18 mouse cellular contexts compared by ENCODE assay signal in genomic region chr2:131518790-131519189, GRCm38 (mm10). TPM values are rescaled to one million over a fixed set of nuclear protein-coding genes. Genes with fewer than 3 reads are reported as not detected.
DNase-seq lines count a peak whose midpoint lies in the region; ATAC-seq lines count a peak whose summit lies in the region.
"Had no signal": no experiment of that assay in that cellular context is flagged by ENCODE, and none has a peak within 500 bp of the region (broad histone marks: within the 10 kb centered on the region; RNA-seq: fewer than 3 reads in every experiment).

No protein-coding gene starts in this region.

- ATAC-seq in erythroblast, adult 5-6 weeks (replicated peaks; ENCODE audit: low FRiP score, poor library complexity, severe bottlenecking), result peak; percentile 77
- ATAC-seq in liver, embryonic 15.5 days (ENCODE audit: insufficient read depth), result peak; percentile 93
- ATAC-seq: forebrain, embryonic 16.5 days had no signal

- peak overlapping the region; percentile 81 for H3K27ac ChIP-seq in liver, embryonic 15.5 days (replicated peaks)
- H3K27ac ChIP-seq: heart, embryonic 15.5 days; hindbrain, embryonic 15.5 days; limb, embryonic 15.5 days; neural tube, embryonic 13.5 days had no signal

- peak; percentile 23 to 28 for DNase-seq in spleen, postnatal 36 days (ENCODE audit: low spot score in 2 of 2)
- DNase-seq in spleen, adult 12 weeks (ENCODE audit: low spot score), result no peak
- DNase-seq in testis, postnatal 14 days (ENCODE audit: low spot score), result peak; percentile 36
- DNase-seq in frontal cortex, adult 2 months (ENCODE audit: extremely low spot score in 1 of 2, low spot score in 1 of 2), result no peak
- DNase-seq in lung, postnatal 10 days, result no peak
- DNase-seq: adrenal gland, postnatal 10 days; cerebellum, adult 8-10 months; kidney, adult 18-20 months; kidney, postnatal 36 days; lung, postnatal 36 days; right cerebral cortex, postnatal 4 days had no signal

- H3K27me3 ChIP-seq in liver, embryonic 15.5 days, result no peaks in the 10 kb centered on the region
- H3K27me3 ChIP-seq: heart, embryonic 15.5 days; hindbrain, embryonic 15.5 days; limb, embryonic 15.5 days; neural tube, embryonic 13.5 days had no signal

- peak overlapping the region; percentile 50 for H3K4me2 ChIP-seq in liver, embryonic 15.5 days
- H3K4me2 ChIP-seq: heart, embryonic 15.5 days; hindbrain, embryonic 15.5 days; limb, embryonic 15.5 days; neural tube, embryonic 13.5 days had no signal

- 5% methylated on average over 3 of the region's 3 CpGs for WGBS in liver, embryonic 15.5 days (ENCODE audit: insufficient replicate concordance)

- H3K9me3 ChIP-seq in liver, embryonic 15.5 days (replicated peaks), result no peaks in the 10 kb centered on the region
- H3K9me3 ChIP-seq: heart, embryonic 15.5 days; hindbrain, embryonic 15.5 days; limb, embryonic 15.5 days; neural tube, embryonic 13.5 days had no signal

- peaks cover 88% of the 10 kb centered on the region for H3K36me3 ChIP-seq in liver, embryonic 15.5 days (replicated peaks)

- peaks cover 42% of the 10 kb centered on the region for H3K4me1 ChIP-seq in liver, embryonic 15.5 days (replicated peaks)
- H3K4me1 ChIP-seq: hindbrain, embryonic 15.5 days; neural tube, embryonic 13.5 days had no signal

- no peak overlapping the region for H3K9ac ChIP-seq in liver, embryonic 15.5 days
- H3K9ac ChIP-seq: heart, embryonic 15.5 days; hindbrain, embryonic 15.5 days; limb, embryonic 15.5 days; neural tube, embryonic 13.5 days had no signal

- 0 out of 2 replicates have a peak overlapping the region, but pooled peaks have one; percentile 4 for H3K4me3 ChIP-seq in liver, embryonic 15.5 days (replicated peaks)
- H3K4me3 ChIP-seq: heart, embryonic 15.5 days; hindbrain, embryonic 15.5 days; limb, embryonic 15.5 days; neural tube, embryonic 13.5 days had no signal

RNA-seq across cellular contexts. Expression of gene Smox, which starts 27.5 kb away (rescaled TPM):
- 250 and 267 TPM in 2 replicates for total RNA-seq in erythroblast, adult 5-6 weeks (2015; ENCODE audit: low replicate concordance)
- total RNA-seq in erythroblast, adult 5-6 weeks (2017; ENCODE audit: low replicate concordance), result 332 and 572 TPM in 2 replicates
- polyA plus RNA-seq in liver, embryonic 15.5 days (2015; fragmentation: Nextera tagmentation; extraction: Ambion mirVana), result 106 and 117 TPM in 2 replicates
- 72.0 and 73.5 TPM in 2 replicates for polyA plus RNA-seq in frontal cortex, adult 2 months (2012; rRNA removed)

RNA-seq across cellular contexts. Expression of gene Adra1d, which starts 43.3 kb away (rescaled TPM):
- not detected in 2 replicates for total RNA-seq in erythroblast, adult 5-6 weeks (2015; ENCODE audit: low replicate concordance)
- total RNA-seq in erythroblast, adult 5-6 weeks (2017; ENCODE audit: low replicate concordance), result not detected in 2 replicates
- 0.41 and 0.44 TPM in 2 replicates for polyA plus RNA-seq in liver, embryonic 15.5 days (2015; fragmentation: Nextera tagmentation; extraction: Ambion mirVana)
- 18.6 and 25.7 TPM in 2 replicates for polyA plus RNA-seq in frontal cortex, adult 2 months (2012; rRNA removed)

Comparison
In these comparisons a context has a peak if more than half of its experiments do, and no peak if none do; other contexts are left out.
1. DNase-seq: peak in spleen, postnatal 36 days (2 of 2) and testis, postnatal 14 days (single experiment); none in spleen, adult 12 weeks (single experiment), frontal cortex, adult 2 months (0 of 2) and lung, postnatal 10 days (single experiment).
2. RNA of gene Adra1d, which starts 43.3 kb away (polyA plus RNA-seq): 18.6 to 25.7 TPM in frontal cortex, adult 2 months; 0.41 to 0.44 TPM in liver, embryonic 15.5 days; every median in the first group is over 10 times any median in the second.